Mouse (Mus musculus) urinary bladder, postnatal 14 days (tissue): Measurements from ENCODE around the gene R3hdm4.

Experiments
- DNase-seq: peaks from one replicate; pipeline ENCODE4 v3.0.0; 2021; ENCODE audit warnings: low spot score

R3hdm4 gene

GRCm38 (mm10) chr10:79924998-79925784 lies 4.2 kb upstream of the R3hdm4 start:
- peak; percentile 92 for DNase-seq

- no peak for DNase-seq
Measured at GRCm38 (mm10) chr10:79921572-79921971, 564 bp upstream of the R3hdm4 start.

DNA sequence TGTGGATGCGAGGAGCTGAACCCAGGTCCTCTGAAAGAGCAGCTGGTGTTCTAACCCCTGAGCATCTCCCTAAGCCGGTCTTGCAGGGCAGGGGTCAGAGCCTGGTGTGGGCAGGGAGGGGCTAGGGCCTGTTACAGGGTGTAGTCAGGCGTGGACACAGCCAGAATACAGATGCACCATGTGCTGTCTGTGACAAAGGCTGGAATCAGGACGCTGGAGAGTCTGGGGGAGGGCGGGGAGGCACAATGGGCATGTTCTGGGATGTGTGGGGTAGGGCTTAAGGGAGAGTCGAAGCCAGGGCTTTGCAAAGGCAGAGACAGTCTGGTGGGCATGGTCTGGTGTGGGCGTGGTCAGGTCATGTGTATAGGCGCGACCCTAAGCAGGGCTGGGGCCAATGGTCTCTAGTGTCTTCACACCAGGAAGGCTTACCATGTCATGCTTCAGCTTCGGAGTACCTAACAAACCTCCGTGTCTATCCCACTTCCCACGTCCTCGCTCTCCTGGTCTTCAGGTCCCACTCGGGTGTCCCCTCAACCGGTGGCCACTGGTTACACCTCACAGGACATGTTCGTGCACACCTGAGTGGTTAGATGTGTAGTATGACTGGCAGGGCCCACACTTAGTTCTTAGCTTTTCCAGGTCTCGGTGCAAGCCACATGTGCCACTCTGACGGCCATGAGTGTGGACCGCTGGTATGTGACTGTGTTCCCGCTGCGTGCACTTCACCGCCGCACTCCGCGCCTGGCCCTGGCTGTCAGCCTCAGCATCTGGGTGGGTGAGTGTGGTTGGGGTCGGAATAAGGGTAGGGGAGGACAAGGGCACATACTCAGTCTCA lies 735 bp downstream of the R3hdm4 start:
- DNase-seq, result no peak

- DNase-seq, result peak; percentile 46
Measured at GRCm38 (mm10) chr10:79919251-79919849, 1.7 kb downstream of the R3hdm4 start.

DNA sequence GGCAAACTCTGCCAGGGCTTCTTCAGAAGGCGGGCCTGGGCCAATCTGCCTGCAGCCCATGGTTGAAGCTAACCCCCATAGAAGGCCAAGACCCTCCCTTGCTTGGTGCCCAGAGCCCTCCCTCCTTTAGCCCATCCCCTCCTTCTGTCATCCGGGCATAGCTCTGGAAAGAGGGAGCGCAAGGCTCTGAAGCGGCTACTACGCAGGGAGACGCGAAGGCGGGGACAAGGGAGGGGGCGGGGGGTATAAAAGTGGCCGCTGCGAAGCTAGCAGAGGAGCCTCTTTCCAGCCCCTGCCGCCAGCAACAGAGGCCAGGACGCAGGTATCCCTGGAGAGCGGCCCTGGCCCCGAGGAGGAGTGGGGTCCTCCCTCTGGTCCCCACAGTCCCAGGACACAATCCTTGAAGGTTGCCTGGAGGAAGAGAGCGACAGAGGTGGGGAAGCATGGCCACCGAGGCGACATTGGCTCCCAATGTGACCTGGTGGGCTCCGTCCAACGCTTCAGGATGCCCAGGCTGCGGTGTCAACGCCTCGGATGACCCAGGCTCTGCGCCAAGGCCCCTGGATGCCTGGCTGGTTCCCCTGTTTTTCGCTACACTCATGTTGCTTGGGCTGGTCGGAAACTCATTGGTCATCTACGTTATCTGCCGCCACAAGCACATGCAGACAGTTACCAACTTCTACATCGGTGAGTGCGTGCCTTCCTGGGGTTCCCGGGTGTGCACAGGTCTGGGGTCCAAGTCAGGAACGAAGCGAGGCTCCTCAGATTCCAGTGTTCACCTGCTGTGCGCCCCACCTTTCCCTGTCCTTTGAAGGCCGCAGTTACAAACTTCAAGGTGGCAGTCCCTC lies 2.6 kb downstream of the R3hdm4 start:
- DNase-seq, result no peak

DNA sequence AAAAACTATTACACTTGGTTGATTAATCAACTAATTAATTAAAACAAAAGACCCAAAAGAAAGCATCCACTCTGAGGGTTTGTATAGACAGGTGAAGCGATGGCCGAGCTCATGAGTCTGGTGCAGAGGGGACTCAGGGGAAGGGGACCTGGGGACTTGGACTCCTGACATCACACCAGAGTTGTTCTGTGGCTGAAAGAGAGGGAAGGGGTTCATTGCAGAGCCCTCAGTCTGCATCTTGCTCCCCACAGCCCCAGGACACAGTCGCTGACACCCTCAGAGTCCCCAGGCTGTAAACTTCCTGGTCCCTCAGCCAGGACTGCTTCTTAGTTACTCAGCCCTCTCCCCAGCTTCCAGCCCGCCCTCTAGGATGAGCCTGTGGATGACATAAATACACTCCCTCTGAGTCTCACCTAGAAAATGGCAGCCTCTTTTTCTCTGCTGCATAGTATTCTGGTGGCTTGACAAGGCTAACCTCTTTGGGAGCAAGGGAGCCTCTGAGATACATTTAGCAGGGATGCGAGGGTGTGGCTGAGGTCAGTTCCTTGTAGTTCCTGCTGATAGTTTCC lies 3.4 kb downstream of the R3hdm4 start:
- DNase-seq, result no peak

GRCm38 (mm10) chr10:79916808-79917531 lies 4.0 kb downstream of the R3hdm4 start, which contains the start of gene Kiss1r:
Gene Kiss1r, plus strand, starts transcription at chr10:79916971.
- DNase-seq, result peak; percentile 91

DNA sequence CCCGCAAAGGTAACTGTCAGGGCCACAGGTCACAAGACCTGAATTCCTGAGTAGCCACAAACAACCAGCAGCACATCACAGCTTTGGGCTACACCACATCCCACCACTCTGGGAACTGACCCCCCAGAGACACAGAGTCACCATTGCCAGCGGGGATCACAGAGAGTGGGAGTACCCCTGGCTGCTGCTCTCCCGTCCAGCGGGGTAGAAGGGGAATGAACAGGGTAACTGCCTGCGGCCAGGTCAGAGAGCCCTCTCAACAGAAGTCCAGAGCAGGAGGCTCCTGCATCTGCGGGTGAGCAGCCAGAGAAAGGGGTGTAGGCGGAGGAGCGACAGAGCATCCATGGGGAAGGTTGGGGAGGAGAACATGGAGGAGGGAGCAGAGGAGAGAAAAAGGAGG lies 4.9 kb downstream of the R3hdm4 start:
- DNase-seq, result no peak

GRCm38 (mm10) chr10:79914948-79915596 lies 5.9 kb downstream of the R3hdm4 start:
- peak; percentile 53 for DNase-seq

GRCm38 (mm10) chr10:79914131-79914947 lies 6.7 kb downstream of the R3hdm4 start:
- DNase-seq, result no peak

DNA sequence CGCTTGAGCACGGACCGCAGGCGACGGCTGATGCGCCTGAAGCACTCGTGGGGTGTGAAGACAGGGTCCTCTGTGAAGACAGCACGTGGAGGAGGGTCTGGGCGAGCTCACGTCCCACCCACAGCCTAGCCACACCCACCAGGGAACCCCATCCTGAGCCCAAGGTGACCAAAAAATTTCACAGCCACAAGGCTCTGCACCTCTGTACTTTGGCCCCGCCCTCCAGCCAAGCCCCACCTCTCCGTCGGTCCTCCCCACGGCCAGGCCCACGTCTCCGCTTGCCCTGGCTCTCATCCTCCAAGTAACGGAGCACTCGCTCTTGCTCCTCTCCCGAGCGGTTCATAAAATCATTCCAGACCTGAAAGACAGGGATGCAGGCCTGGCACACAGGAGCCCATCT lies 8.6 kb downstream of the R3hdm4 start:
- DNase-seq, result no peak

DNA sequence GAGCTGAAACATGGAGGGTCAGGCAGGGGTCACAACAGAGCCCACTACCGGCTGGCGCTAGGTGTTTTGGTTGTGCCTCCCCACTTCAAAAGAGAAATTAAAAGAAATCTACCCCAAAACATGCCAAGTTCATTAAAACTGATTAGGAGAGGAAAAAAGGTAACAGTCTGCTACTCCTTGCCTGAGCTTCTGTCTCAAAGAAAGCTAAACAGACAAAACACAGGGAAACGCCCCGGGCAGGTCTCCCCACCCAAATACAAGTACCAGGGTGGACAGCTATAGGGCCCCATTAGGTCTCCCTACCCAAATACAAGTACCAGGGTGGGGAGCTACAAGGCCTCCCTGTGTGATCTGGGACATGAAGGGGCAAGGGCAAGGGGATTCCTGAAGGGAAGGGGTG lies 10.5 kb downstream of the R3hdm4 start, which contains the start of gene Gm26602:
Gene Gm26602, plus strand, starts transcription at position 301 of the 400 bp plus-strand sequence.
- DNase-seq, result no peak

DNA sequence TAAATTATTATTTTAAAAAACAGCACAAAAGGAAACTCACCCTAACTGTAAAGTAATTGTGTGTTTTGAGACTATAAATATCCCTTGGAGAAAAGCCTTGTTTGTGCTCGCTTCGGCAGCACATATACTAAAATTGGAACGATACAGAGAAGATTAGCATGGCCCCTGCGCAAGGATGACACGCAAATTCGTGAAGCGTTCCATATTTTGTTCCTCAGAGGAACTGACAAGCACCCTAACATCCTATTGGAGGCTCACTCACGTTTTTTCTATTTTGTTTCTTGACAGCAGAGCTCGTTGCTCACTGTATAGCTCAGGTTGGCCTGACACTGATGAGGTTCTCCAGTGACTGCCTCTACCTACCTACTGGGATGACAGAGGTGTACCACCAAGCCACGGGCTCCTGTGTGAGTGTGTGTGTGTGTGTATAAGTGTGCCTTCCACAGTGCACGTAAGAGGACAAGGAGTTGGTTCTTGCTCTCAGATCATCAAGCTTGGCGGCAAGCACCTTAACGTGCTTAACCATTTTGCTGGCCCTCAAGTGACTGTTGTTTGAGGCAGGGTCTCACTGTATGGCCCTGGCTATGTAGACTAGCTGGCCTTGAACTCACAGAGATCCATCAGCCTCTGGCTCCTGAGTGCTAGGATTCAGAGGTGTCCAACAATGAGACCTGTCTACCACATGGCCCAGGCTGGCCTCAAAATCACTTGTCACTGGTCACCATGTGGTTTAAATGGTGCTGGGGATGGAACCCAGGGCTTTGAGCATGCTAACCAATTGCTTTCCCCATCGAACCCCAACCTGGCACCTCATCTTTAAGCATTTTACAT lies 11.7 kb downstream of the R3hdm4 start:
- no peak for DNase-seq

DNA sequence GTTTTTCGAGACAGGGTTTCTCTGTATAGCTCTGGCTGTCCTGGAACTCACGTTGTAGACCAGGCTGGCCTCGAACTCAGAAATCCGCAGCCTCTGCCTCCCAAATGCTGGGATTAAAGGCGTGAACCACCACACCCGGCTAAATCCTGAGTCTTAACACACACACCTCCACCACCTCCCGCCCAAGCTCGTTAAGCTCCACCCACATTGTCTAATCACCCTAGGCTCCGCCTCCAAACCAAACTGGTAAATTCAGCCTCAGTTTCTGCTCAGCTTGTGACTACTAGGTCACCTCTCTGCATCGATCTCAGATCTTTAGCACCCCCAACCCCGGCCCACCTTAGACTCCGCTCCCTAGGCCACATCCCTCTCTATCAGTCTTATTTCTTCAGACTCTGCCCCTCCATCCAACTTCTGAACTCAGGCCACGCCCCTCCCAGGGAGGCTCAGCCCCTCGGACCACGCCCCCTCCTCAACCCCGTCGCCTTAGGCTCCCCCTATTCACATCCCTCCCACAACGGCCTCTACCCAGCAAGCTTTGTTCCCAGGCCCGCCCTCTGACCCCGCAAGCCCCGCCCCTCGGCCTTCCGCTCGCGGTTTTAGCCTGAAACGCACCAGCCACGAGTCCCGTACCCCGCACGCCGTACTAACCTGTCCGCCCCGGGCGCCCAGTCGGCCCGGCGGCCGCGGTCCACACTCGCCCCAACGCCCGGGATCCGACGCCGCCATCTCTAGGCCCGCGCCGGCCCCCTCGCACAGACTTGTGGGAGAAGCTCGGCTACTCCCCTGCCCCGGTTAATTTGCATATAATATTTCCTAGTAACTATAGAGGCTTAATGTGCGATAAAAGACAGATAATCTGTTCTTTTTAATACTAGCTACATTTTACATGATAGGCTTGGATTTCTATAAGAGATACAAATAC lies 12.6 kb downstream of the R3hdm4 start, which contains the start of gene Med16:
Gene Med16, minus strand, starts transcription at position 757 of the 925 bp plus-strand sequence.
- peak; percentile 97 for DNase-seq

DNA sequence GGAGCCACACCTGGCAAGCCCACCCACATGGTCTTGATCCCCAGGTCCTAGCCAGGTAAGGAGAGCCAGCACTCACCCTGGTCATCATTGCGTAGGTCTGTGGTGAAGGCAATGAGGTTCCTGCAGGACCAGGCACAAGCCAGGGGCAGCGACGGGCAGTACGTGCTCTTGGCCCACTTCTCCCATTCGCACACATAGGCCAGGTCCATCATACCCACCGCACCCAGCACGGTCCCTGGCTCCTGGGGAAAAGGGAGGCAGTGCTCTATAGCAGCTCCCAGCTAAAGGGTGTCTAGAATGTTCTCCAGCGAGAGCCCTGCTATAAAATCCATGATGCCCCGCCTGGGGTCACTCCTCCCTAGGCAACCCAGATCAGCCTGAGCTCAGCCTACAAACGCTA lies 13.6 kb downstream of the R3hdm4 start:
- no peak for DNase-seq

DNA sequence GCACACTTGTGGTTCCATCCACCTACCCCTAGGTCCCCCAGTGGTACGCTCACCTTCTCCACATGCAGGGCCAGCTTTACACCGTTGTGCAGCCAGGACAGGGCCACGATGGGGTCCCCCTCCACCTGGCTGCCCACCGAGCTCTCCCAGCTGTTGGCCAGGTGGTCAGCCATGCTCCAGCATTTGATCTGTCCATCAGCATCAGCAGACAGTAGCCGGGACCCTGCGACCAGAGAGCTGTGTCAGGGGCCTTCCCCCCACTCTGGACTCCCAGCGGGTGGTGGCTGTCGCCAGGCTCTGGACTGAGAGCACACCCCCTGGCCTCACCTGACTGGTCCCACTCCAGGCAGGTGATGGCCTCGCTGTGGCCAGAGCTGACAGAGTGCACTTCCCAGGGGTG lies 14.3 kb downstream of the R3hdm4 start:
- no peak for DNase-seq

GRCm38 (mm10) chr10:79900951-79901410 lies 20.0 kb downstream of the R3hdm4 start:
- no peak for DNase-seq
